Mouse (Mus musculus) ovary, adult 18-20 months (tissue): ENCODE measurements around the gene Maml3.

ENCODE experiments used
- DNase-seq: peaks from one replicate; pipeline ENCODE4 v3.0.0; 2022; ENCODE audit warnings: low spot score, mixed read lengths

Maml3 gene

GRCm38 (mm10) chr3:52104636-52105151 lies at the start of gene Maml3:
Gene Maml3 (minus strand): TSS chr3:52105076.
- peak; percentile 92 for DNase-seq

DNA sequence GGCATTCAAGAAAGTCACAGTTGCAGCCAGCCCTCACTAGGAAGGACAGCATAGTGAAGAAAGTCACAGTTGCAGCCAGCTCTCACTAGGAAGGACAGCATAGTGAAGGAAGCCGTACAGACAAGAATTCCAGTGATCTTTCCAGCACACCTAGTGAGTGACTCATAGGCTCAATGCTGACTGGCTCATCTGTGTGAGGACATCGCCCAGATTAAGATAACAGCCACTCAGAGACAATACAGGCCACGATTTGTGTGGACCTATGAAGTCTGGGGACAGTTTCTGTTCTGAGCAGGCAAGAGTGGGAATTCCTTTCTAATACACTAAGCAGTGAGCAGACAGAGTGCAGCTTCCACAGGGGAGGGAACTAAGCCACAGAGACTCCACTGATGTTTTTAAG lies 46.3 kb upstream of the Maml3 start:
- DNase-seq, result no peak

DNA sequence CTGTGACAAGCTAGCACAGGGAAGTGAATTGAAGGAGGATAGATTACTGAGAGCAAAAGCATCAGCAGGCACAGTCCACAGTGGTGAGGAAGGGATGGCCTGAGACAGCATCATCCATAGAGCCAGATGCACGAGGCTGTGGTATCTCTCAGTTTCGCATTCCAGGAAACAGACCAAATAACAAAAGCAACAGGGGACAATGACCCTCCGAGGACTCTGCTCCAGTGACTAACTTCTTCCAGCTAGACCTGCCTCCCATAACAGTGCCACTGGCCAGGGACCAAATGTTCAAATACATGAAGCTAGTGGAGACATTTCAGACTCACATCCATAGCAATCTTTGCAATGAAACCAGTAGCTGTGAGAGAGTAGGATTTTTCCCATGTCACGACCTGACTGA lies 43.4 kb upstream of the Maml3 start:
- DNase-seq, result no peak

DNA sequence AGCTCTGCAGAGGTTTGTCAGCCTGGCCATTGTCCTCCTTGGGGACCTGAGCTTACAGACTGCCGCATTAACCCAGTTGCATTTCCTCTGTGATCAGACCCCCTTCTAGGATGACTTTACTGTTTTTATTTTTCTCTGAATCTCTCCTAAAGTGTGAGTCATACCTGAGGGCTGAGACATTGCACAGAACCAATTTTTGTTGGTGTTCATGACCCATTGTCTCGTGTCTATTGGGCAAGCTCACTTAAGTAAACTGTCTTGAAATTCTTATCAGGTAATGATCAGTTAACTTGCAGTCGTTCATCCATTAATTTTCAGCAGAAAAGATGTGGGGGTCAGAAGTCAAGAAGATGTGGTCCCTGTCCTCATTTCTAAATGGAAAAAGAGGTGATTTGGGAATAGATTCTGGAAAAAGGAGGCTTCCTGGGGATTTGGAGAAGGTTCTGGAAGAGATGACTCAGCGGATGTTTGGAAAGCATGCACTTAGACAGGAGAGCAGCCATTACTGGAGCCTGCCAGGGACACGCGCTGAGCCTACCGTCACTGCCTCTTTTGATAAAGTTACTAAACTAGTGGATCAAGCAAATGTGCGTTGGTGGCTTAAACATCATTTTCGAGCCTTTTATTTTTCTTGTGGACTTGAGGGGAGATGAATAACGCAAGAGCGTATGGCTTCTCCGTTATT lies 40.0 kb upstream of the Maml3 start:
- no peak for DNase-seq

DNA sequence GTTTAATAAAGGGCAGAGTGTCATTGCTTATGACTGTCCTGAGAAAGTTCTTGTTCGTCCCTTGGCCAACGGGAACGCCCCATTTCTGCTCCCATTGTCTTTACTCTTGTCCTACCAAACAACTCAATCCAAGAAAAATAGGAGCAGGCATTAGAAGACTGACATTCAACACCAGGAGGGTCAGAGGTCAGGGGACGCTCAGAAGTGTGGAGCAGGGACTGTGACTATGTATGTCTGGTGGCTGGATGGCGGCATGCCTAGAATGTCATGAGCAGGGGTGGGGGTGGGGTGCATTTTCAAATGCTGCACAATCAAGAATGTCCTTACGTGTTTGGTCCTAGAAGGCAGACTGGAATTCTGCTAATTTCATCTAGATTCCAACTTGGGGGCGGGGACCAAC lies 38.1 kb upstream of the Maml3 start:
- DNase-seq, result no peak

GRCm38 (mm10) chr3:52140162-52140561 lies 35.3 kb upstream of the Maml3 start:
- peak; percentile 23 for DNase-seq

- no peak for DNase-seq
Observed at GRCm38 (mm10) chr3:52125421-52125820, 20.5 kb upstream of the Maml3 start.

- DNase-seq, result no peak
Observed at GRCm38 (mm10) chr3:52120858-52121257, 16.0 kb upstream of the Maml3 start.

DNA sequence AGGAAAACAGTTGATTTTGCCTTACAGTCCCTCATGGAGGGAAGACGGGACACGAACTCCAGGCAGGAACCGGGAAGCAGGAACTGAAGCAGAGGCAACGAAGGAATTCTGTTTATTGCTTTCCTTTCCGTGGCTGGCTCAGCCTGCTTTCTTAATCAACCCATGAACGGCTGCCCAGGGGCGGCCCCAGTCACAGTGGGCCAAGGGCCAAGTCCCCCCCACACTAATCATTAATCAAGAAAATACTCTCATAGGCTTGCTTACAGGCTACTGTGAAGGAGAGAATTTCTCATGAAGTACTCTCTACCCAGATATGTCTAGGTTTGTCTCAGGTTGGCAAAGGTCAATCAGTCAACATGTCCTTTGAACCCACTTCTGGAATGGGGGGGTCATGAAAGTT lies 14.3 kb upstream of the Maml3 start:
- no peak for DNase-seq

GRCm38 (mm10) chr3:52115421-52115820 lies 10.5 kb upstream of the Maml3 start:
- DNase-seq, result no peak

GRCm38 (mm10) chr3:52108027-52108426 lies 3.2 kb upstream of the Maml3 start:
- DNase-seq, result no peak

GRCm38 (mm10) chr3:52105156-52105555 lies 280 bp upstream of the Maml3 start:
- DNase-seq, result no peak

- no peak for DNase-seq
Observed at GRCm38 (mm10) chr3:52104208-52104607, 668 bp downstream of the Maml3 start.

- DNase-seq, result peak; percentile 27
Observed at GRCm38 (mm10) chr3:52103531-52104181, 1.2 kb downstream of the Maml3 start.

GRCm38 (mm10) chr3:52102601-52103530 lies 2.0 kb downstream of the Maml3 start:
- peak; percentile 89 for DNase-seq

- peak; percentile 94 for DNase-seq
Observed at GRCm38 (mm10) chr3:52101977-52102600, 2.8 kb downstream of the Maml3 start.

- DNase-seq, result no peak
Observed at GRCm38 (mm10) chr3:52101401-52101976, 3.4 kb downstream of the Maml3 start.

GRCm38 (mm10) chr3:52100926-52101325 lies 4.0 kb downstream of the Maml3 start:
- no peak for DNase-seq

- DNase-seq, result no peak
Observed at GRCm38 (mm10) chr3:52100306-52100705, 4.6 kb downstream of the Maml3 start.

DNA sequence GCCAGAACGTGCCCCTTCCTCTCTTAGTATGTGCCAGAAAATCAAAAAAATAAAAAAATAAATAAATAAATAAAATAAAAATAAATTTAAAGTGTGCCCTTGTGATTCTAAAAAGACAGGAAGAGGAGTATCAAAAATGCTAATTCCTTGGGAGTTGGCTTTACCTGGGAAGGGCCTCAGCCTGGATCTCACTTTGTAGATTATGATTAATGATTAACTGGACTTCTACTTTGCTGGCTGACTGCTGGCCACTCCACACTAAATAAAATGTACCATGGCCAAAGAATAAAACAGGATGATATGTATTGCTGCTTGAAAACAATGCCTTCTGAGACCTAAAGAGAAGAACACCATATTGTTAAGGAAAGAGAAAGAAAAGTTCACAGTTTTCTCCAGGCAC lies 5.6 kb downstream of the Maml3 start:
- DNase-seq, result no peak

DNA sequence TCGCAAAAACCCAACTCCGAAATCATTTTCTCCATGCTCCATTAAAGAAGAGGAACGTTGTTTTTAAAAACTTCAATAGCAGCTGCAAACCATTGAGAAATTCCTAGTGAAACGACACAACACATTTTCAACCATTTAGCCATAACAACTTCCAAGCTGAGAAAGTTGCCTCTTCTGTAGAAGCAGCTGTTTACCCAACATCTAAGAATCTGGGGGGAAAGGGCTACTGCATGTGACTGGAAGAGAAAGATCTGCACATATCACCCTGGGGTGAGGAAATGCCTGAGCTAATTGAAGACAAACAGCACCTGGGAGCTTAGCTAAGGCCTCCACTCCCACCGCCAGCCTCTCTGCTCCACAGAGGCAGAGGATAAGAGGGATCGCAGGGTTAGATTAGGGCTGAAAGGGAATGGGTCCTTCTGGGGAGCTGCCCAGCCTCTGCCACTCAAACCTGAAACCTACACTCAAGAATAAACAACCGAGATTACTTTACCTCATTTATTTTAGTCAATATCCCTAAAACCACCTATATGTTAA lies 13.5 kb downstream of the Maml3 start:
- no peak for DNase-seq
